Mouse (Mus musculus) ES-E14 (cell line): ENCODE data around the gene Pkd1.

Experiments used
- CHD2 ChIP-seq: IDR thresholded peaks from 2 replicates; pipeline ENCODE4 v1.6.1; 2014; ENCODE audit warnings: mild to moderate bottlenecking, low read depth, low read length, inconsistent platforms
- HCFC1 ChIP-seq: IDR thresholded peaks from 2 replicates; pipeline ENCODE4 v1.6.1; 2012; ENCODE audit warnings: low read length, inconsistent platforms, borderline replicate concordance; ENCODE audit not compliant: insufficient read depth

- TF ChIP-seq HCFC1 (no peak), CHD2 (no peak)
These were observed 5.0 kb upstream of the Pkd1 start for GRCm38 (mm10) chr17:24544613-24545012.
